Mouse (Mus musculus) kidney, postnatal 0 days (tissue): ENCODE data around the gene Strip1. TPM values are rescaled to one million over a fixed set of nuclear protein-coding genes. Genes with fewer than 3 reads are reported as not detected.
A peak's percentile ranks its signal among the peaks of the same experiment; 100 is the strongest.

Experiments
- ATAC-seq: fragments of 200-750 bp; cut with Nextera tagmentation; replicated peaks from 2 replicates; pipeline ENCODE4 v1.8.0; 2017; ENCODE audit warnings: low read depth, moderate number of reproducible peaks, moderate TSS enrichment, moderate library complexity; ENCODE audit not compliant: low FRiP score
- DNase-seq: peaks from one replicate; pipeline ENCODE4 v3.0.0-alpha.2; 2016; ENCODE audit warnings: low spot score
- H3K27ac ChIP-seq: fragments of 300-500 bp; sonication (generic); 2 replicates; pipeline ENCODE4 v1.5.1; 2014; ENCODE audit warnings: mild to moderate bottlenecking
- H3K27me3 ChIP-seq: fragments of 300-500 bp; sonication (generic); 2 replicates; pipeline ENCODE4 v1.6.1; 2014; ENCODE audit warnings: low read length, mixed read lengths; ENCODE audit not compliant: insufficient read depth
- H3K36me3 ChIP-seq: fragments of 300-500 bp; sonication (generic); 2 replicates; pipeline ENCODE4 v1.6.1; 2014; ENCODE audit warnings: low read length, mixed read lengths; ENCODE audit not compliant: insufficient read depth
- H3K4me1 ChIP-seq: fragments of 300-500 bp; sonication (generic); replicated peaks from 2 replicates; pipeline ENCODE4 v1.6.1; 2014; ENCODE audit warnings: antibody characterized with exemption, low read length, mixed read lengths; ENCODE audit not compliant: insufficient read depth
- H3K4me2 ChIP-seq: fragments of 300-500 bp; sonication (generic); 2 replicates; pipeline ENCODE4 v1.6.1; 2014; ENCODE audit warnings: mild to moderate bottlenecking, low read length, moderate library complexity, mixed read lengths
- H3K4me3 ChIP-seq: fragments of 300-500 bp; sonication (generic); replicated peaks from 2 replicates; pipeline ENCODE4 v1.5.1; 2014; ENCODE audit warnings: low read depth, low read length
- H3K9ac ChIP-seq: fragments of 300-500 bp; sonication (generic); 2 replicates; pipeline ENCODE4 v1.6.1; 2014; ENCODE audit warnings: low read depth, low read length
- H3K9me3 ChIP-seq: fragments of 300-500 bp; sonication (generic); replicated peaks from 2 replicates; pipeline ENCODE4 v1.6.1; 2016; ENCODE audit warnings: low read length, inconsistent platforms, mixed read lengths
- CTCF ChIP-seq: IDR thresholded peaks from 2 replicates; pipeline ENCODE4 v1.5.1; 2016; ENCODE audit warnings: antibody characterized with exemption, low read depth, mild to moderate bottlenecking, moderate library complexity
- WGBS: fragments of 180-500 bp; shearing (Covaris S2); extraction: QIAGEN DNeasy Blood & Tissue Kit; methylation state at CpG from one replicate; pipeline ENCODE4 v1.1.7; 2014; 5-methylcytosine and 5-hydroxymethylcytosine counted together
- polyA plus RNA-seq: library from polyadenylated mRNA; unstranded; fragments of >200 nt; fragmentation: Nextera tagmentation; extraction: Ambion mirVana; gene quantifications from 2 replicates; pipeline ENCODE4 v1.2.1, GENCODE M21; 2015

Strip1 gene
- polyA plus RNA-seq, 1 experiment from 2014 or later: 34.9 TPM

DNA sequence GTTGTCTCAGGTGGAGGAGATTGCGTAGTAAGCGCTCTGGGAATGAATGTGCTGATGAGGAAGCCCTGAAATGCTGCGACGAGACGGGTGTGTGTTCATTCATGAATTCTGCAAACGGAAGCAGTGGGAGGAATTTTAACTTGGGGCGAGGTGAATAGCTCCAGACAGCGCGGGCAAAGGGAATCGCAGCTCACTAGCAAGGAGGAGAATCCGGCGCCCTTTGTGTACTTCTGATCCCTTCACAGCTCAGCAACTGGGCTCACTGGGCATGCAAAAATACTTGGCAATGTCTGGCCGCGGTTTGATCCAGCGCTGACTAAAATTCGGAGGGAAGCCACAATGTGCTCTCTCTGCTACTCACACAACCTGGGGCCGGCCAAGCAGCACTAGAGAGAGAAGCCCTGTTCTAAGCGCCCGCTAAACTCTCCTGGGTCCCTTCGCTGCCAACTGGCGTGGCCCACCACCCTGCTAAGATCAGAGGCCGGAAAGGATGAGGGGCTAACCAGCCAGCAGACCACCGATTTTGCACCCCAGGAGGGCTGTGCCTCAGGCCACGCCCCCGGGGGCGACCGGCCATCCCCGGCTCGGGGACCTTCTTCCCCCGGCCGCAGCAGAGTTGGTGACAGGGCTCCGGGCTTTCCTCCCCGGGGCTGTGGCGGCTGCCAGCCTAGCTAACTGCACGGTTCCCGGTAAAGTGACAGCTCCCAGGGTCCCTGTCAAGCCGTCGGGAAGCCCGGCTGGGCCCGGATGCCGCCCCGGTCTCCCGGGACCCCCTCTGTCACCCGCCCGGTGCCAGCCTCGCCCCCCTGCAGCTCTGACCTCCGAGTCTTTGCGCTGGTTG, 592 bp downstream of the Strip1 start, which contains the start of gene Gm10961:
Gm10961 (plus strand) TSS at position 641 of the 841 bp plus-strand sequence.
- Histone ChIP-seq H3K4me2 (peak within 1 kb of the TSS; percentile 86), H3K9ac (peak within 1 kb of the TSS; percentile 98), H3K27ac (peak within 1 kb of the TSS; percentile 95), H3K36me3 (peaks cover 21% of the 10 kb centered on the region), H3K27me3 (no peaks in the 10 kb centered on the region), H3K4me1 (peaks cover 7% of the 10 kb centered on the region; the same call in 1 of the 2 replicates), H3K4me3 (peak within 1 kb of the TSS; percentile 97), H3K9me3 (no peaks in the 10 kb centered on the region)
- ATAC-seq (peak; percentile 68), DNase-seq (peak; percentile 64)
- TF ChIP-seq CTCF: no peak
- under 1% methylated on average over 48 of the region's 48 CpGs for WGBS

GRCm38 (mm10) chr3:107629411-107629810, 2.1 kb downstream of the Strip1 start:
- DNase-seq (no peak), ATAC-seq (no peak)
- no peak overlapping the region for H3K9ac ChIP-seq
- H3K27ac ChIP-seq: no peak overlapping the region
- TF ChIP-seq CTCF: no peak
- no peaks in the 10 kb centered on the region for H3K9me3 ChIP-seq
- H3K4me3 ChIP-seq: no peak overlapping the region
- 91% methylated on average over 4 of the region's 4 CpGs for WGBS
- peaks cover 33% of the 10 kb centered on the region for H3K36me3 ChIP-seq
- peaks cover 7% of the 10 kb centered on the region; the same call in 1 of the 2 replicates for H3K4me1 ChIP-seq
- H3K4me2 ChIP-seq: no peak overlapping the region
- H3K27me3 ChIP-seq: no peaks in the 10 kb centered on the region

GRCm38 (mm10) chr3:107628551-107628950, 2.9 kb downstream of the Strip1 start:
- H3K4me3 ChIP-seq: no peak overlapping the region
- H3K4me1 ChIP-seq: peaks cover 7% of the 10 kb centered on the region; the same call in 1 of the 2 replicates
- WGBS: 87% methylated on average over 2 of the region's 2 CpGs
- TF ChIP-seq CTCF: no peak
- no peaks in the 10 kb centered on the region for H3K27me3 ChIP-seq
- H3K4me2 ChIP-seq: no peak overlapping the region
- no peak for ATAC-seq
- H3K9ac ChIP-seq: no peak overlapping the region
- no peaks in the 10 kb centered on the region for H3K9me3 ChIP-seq
- no peak overlapping the region for H3K27ac ChIP-seq
- no peak for DNase-seq
- H3K36me3 ChIP-seq: peaks cover 39% of the 10 kb centered on the region

- Histone ChIP-seq H3K9me3 (no peaks in the 10 kb centered on the region), H3K4me1 (peaks cover 7% of the 10 kb centered on the region; the same call in 1 of the 2 replicates), H3K4me2 (no peak overlapping the region), H3K27ac (no peak overlapping the region), H3K4me3 (no peak overlapping the region), H3K36me3 (peaks cover 48% of the 10 kb centered on the region), H3K9ac (no peak overlapping the region), H3K27me3 (no peaks in the 10 kb centered on the region)
- DNase-seq (no peak), ATAC-seq (no peak)
- WGBS: 78% methylated on average over 7 of the region's 7 CpGs
- TF ChIP-seq CTCF: no peak
Observed at GRCm38 (mm10) chr3:107627641-107628040, 3.9 kb downstream of the Strip1 start.

- ATAC-seq (no peak), DNase-seq (no peak)
- no peak for TF ChIP-seq CTCF
- no peak overlapping the region for H3K9ac ChIP-seq
- H3K9me3 ChIP-seq: no peaks in the 10 kb centered on the region
- H3K27ac ChIP-seq: no peak overlapping the region
- no peak overlapping the region for H3K4me2 ChIP-seq
- peaks cover 7% of the 10 kb centered on the region; the same call in 1 of the 2 replicates for H3K4me1 ChIP-seq
- H3K4me3 ChIP-seq: no peak overlapping the region
- no peaks in the 10 kb centered on the region for H3K27me3 ChIP-seq
- H3K36me3 ChIP-seq: peaks cover 55% of the 10 kb centered on the region
- 95% methylated on average over 8 of the region's 8 CpGs for WGBS
Observed at GRCm38 (mm10) chr3:107626751-107627150, 4.7 kb downstream of the Strip1 start.

DNA sequence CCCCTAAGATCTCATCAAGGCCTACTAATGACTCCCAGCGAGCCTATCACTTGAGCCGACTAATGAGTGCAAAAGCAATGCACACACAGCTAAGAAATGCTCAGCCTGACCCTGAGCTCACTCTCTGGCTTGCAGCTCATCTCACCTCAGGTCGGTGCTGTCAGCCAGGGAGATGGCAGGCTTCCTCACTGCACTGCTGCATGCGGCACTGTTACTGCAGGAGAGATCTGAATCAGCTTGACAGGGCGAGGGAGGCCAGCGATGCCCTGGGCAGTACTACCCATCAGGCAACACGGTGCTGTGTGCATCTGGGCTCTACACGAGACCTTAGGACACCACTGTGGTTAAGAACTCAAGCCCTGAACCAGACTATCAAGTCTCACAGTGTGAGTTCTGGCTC, 6.0 kb downstream of the Strip1 start:
- 85% methylated on average over 8 of the region's 8 CpGs for WGBS
- Histone ChIP-seq H3K9me3 (no peaks in the 10 kb centered on the region), H3K4me1 (peaks cover 5% of the 10 kb centered on the region; the same call in 1 of the 2 replicates), H3K27ac (no peak overlapping the region), H3K4me2 (no peak overlapping the region), H3K36me3 (peaks cover 64% of the 10 kb centered on the region), H3K27me3 (no peaks in the 10 kb centered on the region), H3K4me3 (no peak overlapping the region), H3K9ac (no peak overlapping the region)
- TF ChIP-seq CTCF: no peak
- DNase-seq (no peak), ATAC-seq (no peak)
